Mouse (Mus musculus): ENCODE data around the gene Efcab1. TPM values are rescaled to one million over a fixed set of nuclear protein-coding genes. Genes with fewer than 3 reads are reported as not detected.
"Not testable (repeated sequence)": the region's sequence is repeated elsewhere in the genome, so short reads cannot be mapped to it uniquely, and the experiment has no call there.

The Efcab1 gene
- polyA plus RNA-seq (2014; fragmentation: Nextera tagmentation; extraction: Ambion mirVana) = 11.8 and 15.1 TPM in 2 replicates

DNA sequence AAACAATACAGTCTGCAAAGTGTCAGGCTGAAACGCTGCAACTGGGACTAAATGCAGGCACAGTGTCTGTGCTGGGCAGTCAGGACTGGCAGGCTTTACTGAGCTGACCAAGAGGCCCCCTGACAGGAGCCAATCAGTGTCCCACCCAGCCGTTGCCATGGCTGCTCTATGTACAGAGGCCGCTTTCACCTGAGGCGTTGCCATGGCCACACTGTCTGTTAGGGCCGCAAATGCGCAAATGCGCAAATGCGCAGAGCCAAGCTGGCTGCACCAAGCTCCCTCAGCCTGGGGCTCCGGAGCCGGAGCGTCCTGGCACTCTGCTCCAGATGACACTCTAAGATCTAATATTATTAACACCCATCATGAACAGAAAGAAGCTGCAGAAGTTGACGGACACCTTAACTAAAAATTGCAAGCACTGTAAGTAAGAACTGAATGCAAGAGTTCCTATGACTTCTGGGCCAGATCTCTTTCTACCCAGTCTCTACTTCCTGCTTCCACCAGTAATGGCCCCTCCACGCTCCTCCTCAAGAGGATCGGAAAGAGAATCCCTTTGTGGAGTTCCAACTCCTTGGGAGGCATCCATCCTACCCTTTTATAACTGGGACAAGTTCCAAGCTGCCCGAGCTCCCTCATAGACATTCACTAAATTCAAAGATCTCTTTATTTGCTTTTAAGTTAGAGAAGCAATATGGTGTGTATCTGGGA, at the start of gene Efcab1:
TSS of gene Efcab1 (plus strand) at position 214 of the 708 bp plus-strand sequence.
- peak within 1 kb of the TSS; percentile 22; the same call in 1 of the 2 replicates for H3K27ac ChIP-seq (ENCODE audit: low read depth, low read length)

GRCm38 (mm10) chr16:14859443-14859842, 47.0 kb upstream of the Efcab1 start:
- H3K27ac ChIP-seq (ENCODE audit: low read depth, low read length) = no peak overlapping the region
- no peaks in the 10 kb centered on the region for H3K9me3 ChIP-seq (ENCODE audit: control insufficient read depth, low read length)
- no peaks in the 10 kb centered on the region for H3K4me1 ChIP-seq (ENCODE audit: control insufficient read depth, insufficient read depth, low read length)
- no peak for DNase-seq (ENCODE audit: low spot score, missing footprints)
- ATAC-seq (ENCODE audit: low FRiP score) = no peak
- H3K4me3 ChIP-seq (ENCODE audit: low read depth, low read length) = no peak overlapping the region
- H3K27me3 ChIP-seq (ENCODE audit: control insufficient read depth, insufficient read depth, low read length) = no peaks in the 10 kb centered on the region
- H3K9ac ChIP-seq (ENCODE audit: low read length) = no peak overlapping the region
- H3K4me2 ChIP-seq = no peak overlapping the region
- no peaks in the 10 kb centered on the region for H3K36me3 ChIP-seq (ENCODE audit: control insufficient read depth, insufficient read depth, low read length)

More for the DNA sequence above, at the start of gene Efcab1:
- peak; percentile 100 for ATAC-seq (ENCODE audit: low FRiP score)
- H3K27me3 ChIP-seq (ENCODE audit: control insufficient read depth, insufficient read depth, low read length) = no peaks in the 10 kb centered on the region
- H3K4me1 ChIP-seq (ENCODE audit: control insufficient read depth, insufficient read depth, low read length) = no peaks in the 10 kb centered on the region
- no peaks in the 10 kb centered on the region for H3K36me3 ChIP-seq (ENCODE audit: control insufficient read depth, insufficient read depth, low read length)
- no peaks in the 10 kb centered on the region for H3K9me3 ChIP-seq (ENCODE audit: control insufficient read depth, low read length)
- DNase-seq (ENCODE audit: low spot score, missing footprints) = peak; percentile 94
- WGBS = 10% methylated on average over 15 of the region's 15 CpGs
- H3K4me3 ChIP-seq (ENCODE audit: low read depth, low read length) = peak within 1 kb of the TSS; percentile 10
- peak within 1 kb of the TSS; percentile 19; the same call in 1 of the 2 replicates for H3K4me2 ChIP-seq
- peak within 1 kb of the TSS; percentile 37; the same call in 1 of the 2 replicates for H3K9ac ChIP-seq (ENCODE audit: low read length)

- Histone ChIP-seq H3K36me3 (ENCODE audit: control insufficient read depth, insufficient read depth, low read length) (no peaks in the 10 kb centered on the region), H3K4me2 (no peak overlapping the region), H3K27ac (ENCODE audit: low read depth, low read length) (no peak overlapping the region), H3K27me3 (ENCODE audit: control insufficient read depth, insufficient read depth, low read length) (no peaks in the 10 kb centered on the region), H3K4me3 (ENCODE audit: low read depth, low read length) (no peak overlapping the region), H3K4me1 (ENCODE audit: control insufficient read depth, insufficient read depth, low read length) (no peaks in the 10 kb centered on the region), H3K9ac (ENCODE audit: low read length) (no peak overlapping the region), H3K9me3 (ENCODE audit: control insufficient read depth, low read length) (no peaks in the 10 kb centered on the region)
- 93% methylated on average over 2 of the region's 2 CpGs for WGBS
- ATAC-seq (ENCODE audit: low FRiP score) (no peak), DNase-seq (ENCODE audit: low spot score, missing footprints) (no peak)
These were observed 21.5 kb upstream of the Efcab1 start for GRCm38 (mm10) chr16:14884916-14885315.

DNA sequence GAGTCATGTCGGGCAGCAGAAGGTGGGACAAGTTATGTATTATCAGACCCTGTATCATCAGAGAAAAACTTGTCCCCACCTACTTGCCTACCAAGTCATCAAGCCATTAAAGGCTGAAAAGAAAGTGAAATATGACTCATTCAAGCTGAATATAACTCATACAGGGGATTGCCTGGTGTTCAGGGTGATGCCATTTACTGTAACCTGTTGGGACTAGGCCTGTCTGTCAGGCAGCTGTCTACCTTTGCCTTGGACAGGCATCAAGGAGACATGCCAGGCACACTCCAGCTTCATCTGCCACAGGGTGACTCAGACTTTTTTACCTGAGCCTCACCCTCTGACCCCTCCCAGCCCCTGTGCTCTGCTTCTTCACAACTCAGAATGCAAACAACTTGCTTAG, 21.0 kb upstream of the Efcab1 start:
- H3K9me3 ChIP-seq (ENCODE audit: control insufficient read depth, low read length) = no peaks in the 10 kb centered on the region
- H3K4me2 ChIP-seq = no peak overlapping the region
- H3K4me1 ChIP-seq (ENCODE audit: control insufficient read depth, insufficient read depth, low read length) = no peaks in the 10 kb centered on the region
- H3K27ac ChIP-seq (ENCODE audit: low read depth, low read length) = no peak overlapping the region
- H3K36me3 ChIP-seq (ENCODE audit: control insufficient read depth, insufficient read depth, low read length) = no peaks in the 10 kb centered on the region
- no peak overlapping the region for H3K4me3 ChIP-seq (ENCODE audit: low read depth, low read length)
- WGBS = 87% methylated on average over 1 of the region's 1 CpGs
- ATAC-seq (ENCODE audit: low FRiP score) (no peak), DNase-seq (ENCODE audit: low spot score, missing footprints) (no peak)
- no peak overlapping the region for H3K9ac ChIP-seq (ENCODE audit: low read length)
- H3K27me3 ChIP-seq (ENCODE audit: control insufficient read depth, insufficient read depth, low read length) = no peaks in the 10 kb centered on the region

DNA sequence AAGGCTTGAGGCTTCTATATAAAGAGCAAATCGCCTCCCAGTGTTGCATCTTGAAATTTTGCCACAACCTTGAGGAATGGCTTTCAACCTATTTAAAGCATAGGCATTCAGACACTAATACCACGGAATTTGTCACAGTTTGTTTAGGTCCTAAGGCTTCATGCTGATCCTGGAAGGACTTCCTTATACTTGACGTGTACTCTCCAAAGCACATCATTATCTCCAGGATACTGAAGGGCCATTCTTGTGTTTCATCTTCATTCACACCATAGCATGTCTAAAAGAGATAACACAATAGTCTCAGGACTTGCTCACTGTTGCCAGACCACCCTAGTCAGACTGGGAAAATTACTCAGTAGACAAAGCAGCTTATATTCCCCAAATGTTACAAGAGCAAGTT, 13.9 kb upstream of the Efcab1 start:
- H3K36me3 ChIP-seq (ENCODE audit: control insufficient read depth, insufficient read depth, low read length) = no peaks in the 10 kb centered on the region
- no peak overlapping the region for H3K27ac ChIP-seq (ENCODE audit: low read depth, low read length)
- DNase-seq (ENCODE audit: low spot score, missing footprints) (no peak), ATAC-seq (ENCODE audit: low FRiP score) (no peak)
- H3K27me3 ChIP-seq (ENCODE audit: control insufficient read depth, insufficient read depth, low read length) = no peaks in the 10 kb centered on the region
- no peak overlapping the region for H3K4me2 ChIP-seq
- no peak overlapping the region for H3K4me3 ChIP-seq (ENCODE audit: low read depth, low read length)
- WGBS = 57% methylated on average over 3 of the region's 3 CpGs
- no peak overlapping the region for H3K9ac ChIP-seq (ENCODE audit: low read length)
- no peaks in the 10 kb centered on the region for H3K9me3 ChIP-seq (ENCODE audit: control insufficient read depth, low read length)
- H3K4me1 ChIP-seq (ENCODE audit: control insufficient read depth, insufficient read depth, low read length) = no peaks in the 10 kb centered on the region

- Histone ChIP-seq H3K4me1 (ENCODE audit: control insufficient read depth, insufficient read depth, low read length) (no peaks in the 10 kb centered on the region), H3K36me3 (ENCODE audit: control insufficient read depth, insufficient read depth, low read length) (no peaks in the 10 kb centered on the region), H3K9me3 (ENCODE audit: control insufficient read depth, low read length) (no peaks in the 10 kb centered on the region), H3K9ac (ENCODE audit: low read length) (no peak overlapping the region), H3K4me2 (no peak overlapping the region), H3K4me3 (ENCODE audit: low read depth, low read length) (no peak overlapping the region), H3K27me3 (ENCODE audit: control insufficient read depth, insufficient read depth, low read length) (no peaks in the 10 kb centered on the region), H3K27ac (ENCODE audit: low read depth, low read length) (no peak overlapping the region)
- WGBS = 75% methylated on average over 4 of the region's 4 CpGs
- no peak for DNase-seq (ENCODE audit: low spot score, missing footprints)
- ATAC-seq (ENCODE audit: low FRiP score) = no peak
These were observed 12.5 kb upstream of the Efcab1 start for GRCm38 (mm10) chr16:14893864-14894263.

DNA sequence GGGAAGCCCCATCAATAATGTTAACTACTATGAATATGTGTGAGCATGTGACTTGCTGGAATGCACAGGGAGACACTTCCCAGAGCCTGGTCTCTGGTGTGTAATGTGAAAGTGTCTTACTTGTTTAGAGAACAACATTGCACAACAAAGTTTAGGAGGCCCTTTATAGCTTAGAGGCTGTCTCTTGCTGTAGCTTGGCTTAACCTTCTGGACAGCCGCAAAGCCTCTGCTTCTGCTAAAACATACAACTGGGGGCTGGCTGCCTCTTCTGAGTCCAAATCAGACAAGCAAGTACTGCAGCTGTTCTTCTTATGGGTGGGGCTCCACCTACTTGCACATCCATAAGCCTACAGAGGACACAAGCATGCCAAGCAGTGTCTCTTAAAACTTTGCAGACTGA, 11.7 kb upstream of the Efcab1 start:
- no peak for DNase-seq (ENCODE audit: low spot score, missing footprints)
- H3K4me1 ChIP-seq (ENCODE audit: control insufficient read depth, insufficient read depth, low read length) = no peaks in the 10 kb centered on the region
- no peaks in the 10 kb centered on the region for H3K27me3 ChIP-seq (ENCODE audit: control insufficient read depth, insufficient read depth, low read length)
- H3K27ac ChIP-seq (ENCODE audit: low read depth, low read length) = no peak overlapping the region
- H3K4me3 ChIP-seq (ENCODE audit: low read depth, low read length) = no peak overlapping the region
- H3K36me3 ChIP-seq (ENCODE audit: control insufficient read depth, insufficient read depth, low read length) = no peaks in the 10 kb centered on the region
- no peaks in the 10 kb centered on the region for H3K9me3 ChIP-seq (ENCODE audit: control insufficient read depth, low read length)
- H3K4me2 ChIP-seq = no peak overlapping the region
- 92% methylated on average over 1 of the region's 1 CpGs for WGBS
- no peak overlapping the region for H3K9ac ChIP-seq (ENCODE audit: low read length)
- ATAC-seq (ENCODE audit: low FRiP score) = no peak

DNA sequence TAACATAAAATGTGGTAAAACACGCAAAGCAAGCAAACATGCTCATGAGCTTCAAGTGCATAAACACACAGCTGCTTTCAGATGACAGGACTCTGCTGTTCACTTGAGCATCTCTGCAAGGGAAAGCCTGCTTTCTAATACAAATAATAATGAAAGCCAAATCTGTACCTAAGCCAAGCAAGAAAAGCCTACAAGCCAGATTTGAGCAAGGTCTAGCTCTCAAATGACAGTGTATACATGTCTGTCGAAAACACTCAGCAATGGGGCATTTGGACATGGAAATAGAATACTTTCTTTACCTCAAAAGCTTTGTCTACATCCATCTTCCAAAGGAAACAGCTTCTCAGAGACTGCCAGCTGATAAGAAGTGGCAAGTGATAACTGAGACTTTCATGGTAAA, 10.9 kb upstream of the Efcab1 start:
- no peaks in the 10 kb centered on the region for H3K4me1 ChIP-seq (ENCODE audit: control insufficient read depth, insufficient read depth, low read length)
- no peak for DNase-seq (ENCODE audit: low spot score, missing footprints)
- H3K27ac ChIP-seq (ENCODE audit: low read depth, low read length) = no peak overlapping the region
- no peak for ATAC-seq (ENCODE audit: low FRiP score)
- 90% methylated on average over 2 of the region's 2 CpGs for WGBS
- H3K9ac ChIP-seq (ENCODE audit: low read length) = no peak overlapping the region
- no peaks in the 10 kb centered on the region for H3K27me3 ChIP-seq (ENCODE audit: control insufficient read depth, insufficient read depth, low read length)
- no peaks in the 10 kb centered on the region for H3K9me3 ChIP-seq (ENCODE audit: control insufficient read depth, low read length)
- no peaks in the 10 kb centered on the region for H3K36me3 ChIP-seq (ENCODE audit: control insufficient read depth, insufficient read depth, low read length)
- H3K4me3 ChIP-seq (ENCODE audit: low read depth, low read length) = no peak overlapping the region
- no peak overlapping the region for H3K4me2 ChIP-seq

DNA sequence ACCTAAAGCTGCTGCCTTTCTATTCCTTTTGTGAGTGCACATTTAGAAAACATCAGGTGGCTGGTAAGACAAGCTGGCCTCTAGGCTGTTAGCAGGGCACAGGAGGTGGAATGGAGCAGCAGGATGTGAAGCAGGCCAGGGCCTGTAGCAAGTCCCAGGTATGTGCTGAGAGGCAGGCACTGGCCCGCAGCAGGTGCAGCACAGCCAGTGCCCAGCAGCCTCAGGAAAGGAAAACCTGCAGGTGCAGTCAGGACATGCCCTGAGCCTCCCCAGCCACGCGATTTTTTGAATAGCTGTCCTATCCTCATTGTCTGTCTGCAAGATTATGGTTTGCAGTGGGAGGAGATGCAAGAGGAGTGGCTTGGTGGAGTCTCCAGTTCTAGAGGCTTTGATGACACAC, 24.3 kb downstream of the Efcab1 start:
- not testable (repeated sequence) for H3K9ac ChIP-seq (ENCODE audit: low read length); H3K27me3 ChIP-seq (ENCODE audit: control insufficient read depth, insufficient read depth, low read length); H3K9me3 ChIP-seq (ENCODE audit: control insufficient read depth, low read length); H3K27ac ChIP-seq (ENCODE audit: low read depth, low read length); H3K4me2 ChIP-seq; ATAC-seq (ENCODE audit: low FRiP score); H3K4me3 ChIP-seq (ENCODE audit: low read depth, low read length); DNase-seq (ENCODE audit: low spot score, missing footprints); H3K4me1 ChIP-seq (ENCODE audit: control insufficient read depth, insufficient read depth, low read length); H3K36me3 ChIP-seq (ENCODE audit: control insufficient read depth, insufficient read depth, low read length)
- WGBS = 52% methylated on average over 3 of the region's 3 CpGs

Data from midbrain, embryonic 11.5 days (tissue).